Mouse (Mus musculus) R1 (cell line): ENCODE measurements at regions not wholly inside any gene's neighbourhood (a gene's known extent, or its start where the extent isn't known, plus 50 kb on each side); places are given as distances from the start of the nearest gene placed in this dataset.
A peak's percentile ranks its signal among the peaks of the same experiment; 100 is the strongest.

Experiments
- DNase-seq: peaks from one replicate; pipeline ENCODE4 v3.0.0-alpha.2; 2018; ENCODE audit warnings: low read depth, low spot score

- DNase-seq: no peak
Observed at GRCm38 (mm10) chr5:41476001-41476400, 232.0 kb downstream of the Rab28 start.

GRCm38 (mm10) chr5:41445512-41446005 is 262.4 kb downstream of the Rab28 start:
- DNase-seq: no peak

GRCm38 (mm10) chr5:41441081-41441480 is 266.9 kb downstream of the Rab28 start:
- no peak for DNase-seq

GRCm38 (mm10) chr5:41419121-41419874 is 288.7 kb downstream of the Rab28 start:
- DNase-seq: peak; percentile 1

GRCm38 (mm10) chr5:41409070-41409668 is 298.8 kb downstream of the Rab28 start:
- no peak for DNase-seq

GRCm38 (mm10) chr5:41392802-41393234 is 315.1 kb downstream of the Rab28 start:
- DNase-seq: no peak

- DNase-seq: no peak
Observed at GRCm38 (mm10) chr5:41392137-41392554, 315.8 kb downstream of the Rab28 start.

GRCm38 (mm10) chr5:41373409-41373808 is 334.5 kb downstream of the Rab28 start:
- no peak for DNase-seq

- DNase-seq: no peak
Observed at GRCm38 (mm10) chr5:41371461-41371860, 336.5 kb downstream of the Rab28 start.

- DNase-seq: no peak
Observed at GRCm38 (mm10) chr5:41370356-41370755, 337.6 kb downstream of the Rab28 start.

- DNase-seq: no peak
Observed at GRCm38 (mm10) chr5:41369907-41370306, 338.1 kb downstream of the Rab28 start.

GRCm38 (mm10) chr5:41365883-41366282 is 342.1 kb downstream of the Rab28 start:
- no peak for DNase-seq

GRCm38 (mm10) chr5:41348410-41348821 is 359.5 kb downstream of the Rab28 start:
- DNase-seq: no peak

- DNase-seq: no peak
Observed at GRCm38 (mm10) chr5:41347416-41347815, 360.5 kb downstream of the Rab28 start.

GRCm38 (mm10) chr5:41340581-41340980 is 367.4 kb downstream of the Rab28 start:
- no peak for DNase-seq

- no peak for DNase-seq
Observed at GRCm38 (mm10) chr5:41296440-41296839, 411.5 kb downstream of the Rab28 start.

GRCm38 (mm10) chr5:41266731-41267130 is 441.2 kb downstream of the Rab28 start:
- DNase-seq: no peak

GRCm38 (mm10) chr5:41266317-41266716 is 441.6 kb downstream of the Rab28 start:
- no peak for DNase-seq

- no peak for DNase-seq
Observed at GRCm38 (mm10) chr5:41261654-41262237, 446.2 kb downstream of the Rab28 start.
